Mouse (Mus musculus) natural killer cell, adult 2 months (primary cell): ENCODE data around the gene Ice1.

ENCODE experiments used
- DNase-seq, 2 experiments: peaks; one replicate each; pipeline ENCODE4 v3.0.0; 2022; ENCODE audit warnings: low spot score in 2 of 2

Ice1 gene

DNA sequence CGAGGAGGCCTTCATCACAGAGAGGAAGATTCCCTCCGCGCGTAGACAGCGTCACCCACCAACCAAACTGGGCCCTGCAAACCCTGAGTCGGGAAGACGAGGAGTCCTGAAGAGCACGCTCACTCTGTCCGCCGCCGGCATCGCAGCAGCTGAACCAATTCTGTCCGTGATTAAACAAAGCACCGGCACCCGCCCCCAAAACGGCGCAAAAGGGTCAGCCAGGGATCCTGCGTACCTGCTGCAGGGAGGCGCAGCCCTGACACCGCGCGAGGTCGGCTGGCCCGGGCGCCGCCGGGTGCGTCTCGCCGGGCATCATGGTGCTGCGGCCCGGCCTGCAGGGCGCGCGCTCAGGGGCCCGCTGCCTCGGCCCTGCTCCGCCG, at the start of gene Ice1:
TSS of gene Ice1 (minus strand) at position 353 of the 380 bp plus-strand sequence.
- no peak for DNase-seq

DNA sequence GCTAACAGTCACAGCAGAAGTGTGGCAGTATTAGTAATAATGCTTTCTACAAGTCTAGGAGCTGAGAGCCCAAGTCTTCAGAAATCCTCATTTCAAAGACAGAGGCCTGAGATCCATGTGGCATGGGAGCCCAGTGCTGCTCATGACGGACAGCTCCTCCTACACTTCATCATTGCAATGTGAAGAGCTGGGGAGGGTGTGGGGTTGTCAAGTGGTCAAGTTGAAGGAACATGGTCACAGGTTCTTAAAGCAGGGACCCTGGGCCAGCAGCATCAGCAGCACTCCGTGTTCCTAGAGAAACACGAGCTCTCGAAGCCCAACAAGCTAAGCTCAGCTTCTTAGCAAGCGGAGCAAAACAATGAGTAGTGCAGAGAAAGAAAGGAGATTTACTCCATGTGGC, 48.4 kb upstream of the Ice1 start:
- no peak for DNase-seq

DNA sequence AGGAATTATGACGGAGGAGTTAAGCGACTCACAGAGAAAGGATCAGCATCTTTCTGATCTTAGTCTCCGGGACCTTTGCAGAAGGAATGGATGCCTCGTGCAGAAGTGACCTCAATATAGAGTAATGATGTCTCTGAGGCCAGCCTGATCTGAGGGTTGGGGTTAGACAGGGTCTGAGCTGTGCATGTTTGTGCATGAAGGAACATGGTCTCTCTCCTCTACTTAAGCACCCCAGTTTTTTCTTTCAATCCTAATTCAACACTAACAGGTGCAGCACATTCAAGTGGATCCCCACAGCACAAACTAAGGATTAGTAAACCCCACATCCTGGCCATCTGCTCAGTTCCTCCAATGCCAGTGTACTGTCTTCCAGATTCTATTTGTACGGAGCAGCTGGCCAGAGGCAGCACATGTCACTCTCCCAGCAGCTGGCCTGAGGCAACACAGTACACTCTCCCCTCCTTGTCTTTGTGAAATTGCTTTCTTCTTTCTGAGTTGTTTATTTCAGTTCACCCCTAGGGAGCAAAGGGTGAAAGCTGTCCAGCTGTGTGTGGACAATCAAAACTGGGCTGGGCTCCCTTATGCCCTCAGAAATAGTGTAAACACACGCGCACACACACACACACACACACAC, 47.7 kb upstream of the Ice1 start:
- DNase-seq, result no peak

DNA sequence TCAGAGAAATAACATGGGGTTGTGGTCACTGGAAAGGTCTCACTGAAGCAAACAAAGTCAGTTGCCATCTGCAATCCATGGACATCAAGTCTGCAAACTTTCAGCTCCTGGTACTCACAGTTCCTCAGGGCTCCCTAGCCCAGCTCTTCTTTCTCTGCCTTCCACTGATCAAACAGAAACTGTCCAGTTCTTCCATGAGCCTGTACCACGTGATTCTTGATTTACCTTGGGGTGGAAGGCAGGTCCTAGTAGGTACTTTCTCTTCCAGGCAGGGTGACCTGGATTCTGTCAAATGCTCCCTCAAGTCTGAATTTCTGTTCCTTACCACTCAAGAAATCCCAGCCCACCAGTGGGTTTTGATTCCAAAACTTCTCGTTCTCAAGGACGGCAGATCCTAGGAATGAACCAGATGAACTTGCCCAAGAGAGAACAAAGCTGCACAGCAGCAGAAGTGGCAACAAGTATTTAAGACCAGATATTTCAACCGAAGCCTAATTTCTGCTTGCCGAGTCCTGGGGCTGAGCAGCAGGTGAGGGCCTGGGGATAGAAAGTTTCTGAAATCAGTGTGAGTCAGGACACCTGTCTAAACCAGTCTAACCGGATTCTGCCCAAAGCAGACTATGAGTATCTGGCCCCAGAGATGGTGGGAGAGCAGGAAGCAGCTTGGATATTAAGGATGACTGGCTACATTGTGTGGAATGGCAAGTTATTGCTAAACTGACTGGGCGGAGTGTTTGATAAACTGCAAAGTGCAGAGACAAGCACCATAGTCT, 44.2 kb upstream of the Ice1 start:
- no peak for DNase-seq

DNA sequence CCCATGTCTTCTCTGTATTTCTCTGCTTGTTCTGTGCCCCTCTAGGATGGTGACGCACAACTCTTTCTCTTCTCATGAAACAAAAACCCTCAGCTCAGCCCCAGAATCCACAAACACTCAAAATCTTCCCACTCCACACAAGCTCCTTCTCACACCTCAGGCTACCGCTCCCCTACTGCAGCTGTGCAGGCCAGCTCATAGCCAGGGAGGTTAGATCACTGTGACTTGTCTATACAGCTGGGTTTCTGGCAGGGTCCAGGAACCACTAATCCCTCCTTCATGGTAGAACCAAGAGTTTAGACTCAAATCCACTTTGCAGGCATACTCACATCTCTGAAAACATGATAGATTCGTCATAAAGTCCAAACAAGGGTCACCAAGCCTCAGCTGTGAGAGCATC, 42.9 kb upstream of the Ice1 start:
- no peak for DNase-seq

DNA sequence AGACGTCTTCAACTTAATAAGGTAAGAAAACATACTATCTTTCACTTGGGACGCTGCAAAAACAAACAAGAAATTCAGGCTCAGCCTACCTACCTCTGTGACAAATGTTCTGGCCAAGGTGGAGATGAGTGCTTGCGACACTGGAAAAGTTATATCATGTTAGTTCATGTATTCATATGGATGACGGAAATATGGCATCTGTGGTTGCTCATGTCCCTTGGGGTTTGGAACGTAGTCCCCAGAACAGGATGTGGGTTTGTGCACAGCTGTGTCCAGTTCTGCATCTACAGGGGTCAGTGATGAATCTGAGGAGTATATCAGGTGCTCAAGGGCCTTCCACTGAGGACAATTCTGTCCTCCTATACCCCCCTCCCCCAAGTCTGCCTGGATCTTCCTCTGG, 40.3 kb upstream of the Ice1 start:
- no peak for DNase-seq

DNA sequence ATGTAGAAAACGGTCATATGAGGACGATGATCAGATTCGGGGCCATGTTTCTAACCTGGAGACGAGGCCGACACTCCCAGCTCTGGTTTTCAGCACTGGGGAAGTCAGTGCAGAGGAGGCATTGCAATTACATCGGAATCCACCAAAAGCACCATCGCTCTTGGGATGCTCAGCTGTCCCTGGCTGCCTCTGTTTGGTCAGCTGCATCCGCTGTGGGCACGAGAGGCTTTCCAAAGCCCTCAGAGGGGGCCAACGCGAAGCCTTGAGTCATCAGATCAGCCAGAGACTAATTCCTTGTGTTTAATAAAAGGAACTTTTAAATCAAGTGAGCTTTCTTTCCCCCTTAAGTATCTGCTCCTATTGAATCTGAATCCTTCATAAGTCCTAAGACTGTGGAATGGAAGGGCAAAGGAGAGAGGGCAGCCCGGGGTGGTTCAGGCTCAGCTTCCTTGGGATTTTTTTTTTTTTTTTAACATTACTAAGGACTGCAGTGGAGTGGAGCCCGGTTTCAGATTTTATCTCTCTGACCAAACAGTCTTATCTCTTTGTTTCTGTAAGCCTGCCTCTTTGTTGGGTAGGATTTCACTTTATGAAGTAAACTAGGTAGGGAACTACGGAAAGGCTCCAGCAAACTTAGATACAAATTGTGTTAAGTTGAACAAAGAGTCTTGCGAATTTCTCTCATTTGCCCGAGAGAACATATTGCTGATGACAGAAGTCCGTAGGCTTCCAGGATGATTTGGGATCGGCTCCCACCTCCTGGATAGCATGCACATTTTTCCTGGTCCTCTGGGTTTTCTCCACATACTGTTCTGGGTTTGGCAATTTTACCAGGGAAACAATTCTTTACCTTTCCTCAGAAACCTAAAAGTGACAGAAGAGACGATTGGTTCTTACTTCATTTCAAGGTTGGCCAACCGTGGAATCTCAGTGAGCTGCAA, 39.1 kb upstream of the Ice1 start:
- DNase-seq, result no peak

DNA sequence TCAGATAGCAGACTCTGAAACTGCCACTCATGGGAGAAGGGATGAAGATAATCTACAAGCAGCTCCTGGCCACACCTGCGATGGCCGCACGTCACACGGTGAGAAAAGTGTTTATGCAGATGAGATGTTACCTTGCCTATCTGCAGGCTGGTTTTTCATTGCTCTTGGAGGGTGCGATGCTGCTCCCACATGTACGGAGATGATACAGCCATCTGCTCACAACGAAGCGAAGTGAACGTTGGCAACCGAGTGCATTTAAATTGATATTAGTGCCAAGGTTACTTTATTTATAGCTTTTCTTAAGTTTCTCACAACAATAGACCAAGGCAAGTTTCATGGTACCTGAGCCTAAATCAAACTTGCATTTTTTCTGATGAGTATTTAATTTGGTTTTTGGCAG, 37.6 kb upstream of the Ice1 start:
- no peak for DNase-seq

DNA sequence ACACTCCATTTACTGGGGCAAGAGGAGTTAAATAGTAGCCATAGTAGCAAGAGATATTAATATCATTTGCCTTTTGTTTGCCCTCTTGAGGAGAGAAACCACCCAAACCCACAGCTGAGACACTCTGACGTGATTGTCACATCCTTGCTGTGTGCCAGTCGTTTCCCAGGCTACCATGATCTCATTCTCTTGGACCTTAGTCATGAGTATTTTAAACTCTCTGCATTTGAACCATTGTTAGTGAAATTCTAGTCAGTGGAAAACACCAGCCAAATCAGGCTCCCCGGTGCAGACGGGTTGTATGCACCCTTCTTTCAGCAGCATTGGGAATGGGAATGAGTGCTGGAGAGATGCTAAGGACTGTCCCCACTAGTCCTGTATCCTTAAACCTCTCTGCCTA, 32.6 kb upstream of the Ice1 start:
- DNase-seq, result no peak

DNA sequence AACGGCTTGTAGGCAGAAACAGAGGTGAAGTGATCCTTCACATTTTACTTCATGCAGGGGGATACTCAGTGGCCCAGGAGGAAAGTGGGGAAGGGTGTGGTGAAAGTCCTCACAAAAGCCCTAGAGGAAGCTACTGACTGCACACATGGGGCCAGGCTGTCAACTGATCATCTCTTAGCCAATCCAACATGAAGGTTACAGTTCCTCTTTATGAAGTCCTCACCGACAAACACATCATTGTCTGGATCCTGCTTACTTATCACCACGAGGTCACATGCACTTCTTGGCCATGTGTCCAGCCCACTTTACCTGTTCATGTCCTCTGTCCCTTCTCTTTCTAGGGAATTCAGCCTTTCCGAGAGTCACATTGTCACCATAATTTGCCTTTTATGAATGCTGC, 22.3 kb upstream of the Ice1 start:
- no peak for DNase-seq

DNA sequence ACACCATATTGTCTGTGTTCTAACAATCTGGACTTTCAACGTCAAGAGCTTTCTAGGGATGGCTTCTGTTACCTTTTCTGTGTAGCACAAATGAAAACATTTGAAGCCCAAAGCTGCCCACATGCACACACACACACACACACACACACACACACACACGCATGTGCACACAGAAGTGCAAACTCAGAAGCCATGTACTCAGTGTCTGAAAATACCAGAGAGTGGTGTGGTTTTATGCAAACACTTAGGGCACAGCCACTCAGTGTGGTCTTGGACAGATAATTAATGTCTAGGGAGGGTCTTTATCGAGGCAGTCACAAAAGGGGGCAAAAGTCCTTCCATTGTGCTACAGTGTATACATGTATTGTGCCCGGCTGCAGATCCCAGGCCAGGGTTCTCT, 19.3 kb upstream of the Ice1 start:
- no peak for DNase-seq

DNA sequence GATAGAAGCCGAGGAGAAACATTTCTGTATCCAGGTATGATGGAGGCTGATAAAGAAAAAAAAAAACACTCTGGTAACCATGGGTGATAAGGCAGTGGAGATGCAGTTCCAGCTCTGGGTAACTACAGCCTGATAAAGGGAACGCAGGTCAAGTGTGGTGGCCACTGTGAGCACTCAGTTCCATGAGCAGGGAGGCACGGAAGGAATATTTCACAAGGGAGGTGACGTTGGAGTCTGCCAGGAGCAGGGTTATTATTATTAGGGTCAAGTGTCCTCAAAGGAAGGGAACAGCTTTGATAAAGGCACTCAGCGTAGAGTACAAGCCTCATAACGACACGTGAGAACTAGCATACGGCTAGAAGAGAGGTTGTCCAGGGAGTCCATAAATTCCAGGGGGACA, 18.9 kb upstream of the Ice1 start:
- DNase-seq, result no peak

DNA sequence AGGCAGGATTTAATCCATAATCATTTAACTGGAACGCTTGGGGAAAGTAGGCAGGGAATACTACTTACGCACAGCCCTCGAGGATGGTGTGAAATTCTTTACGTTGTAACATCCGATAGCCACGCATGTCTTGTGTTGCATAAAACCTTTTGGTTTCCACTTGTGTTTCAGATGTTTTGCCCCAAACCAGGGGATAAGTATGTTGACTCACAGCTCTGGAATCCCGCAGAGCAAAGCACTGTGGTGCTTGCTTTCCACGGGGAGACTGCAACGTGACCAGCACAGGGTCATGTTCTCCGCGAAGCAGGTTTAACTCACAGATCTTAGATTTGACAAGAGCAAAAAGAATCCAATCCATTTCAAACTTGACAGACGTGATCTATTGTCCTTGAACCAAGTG, 18.1 kb upstream of the Ice1 start:
- no peak for DNase-seq

DNA sequence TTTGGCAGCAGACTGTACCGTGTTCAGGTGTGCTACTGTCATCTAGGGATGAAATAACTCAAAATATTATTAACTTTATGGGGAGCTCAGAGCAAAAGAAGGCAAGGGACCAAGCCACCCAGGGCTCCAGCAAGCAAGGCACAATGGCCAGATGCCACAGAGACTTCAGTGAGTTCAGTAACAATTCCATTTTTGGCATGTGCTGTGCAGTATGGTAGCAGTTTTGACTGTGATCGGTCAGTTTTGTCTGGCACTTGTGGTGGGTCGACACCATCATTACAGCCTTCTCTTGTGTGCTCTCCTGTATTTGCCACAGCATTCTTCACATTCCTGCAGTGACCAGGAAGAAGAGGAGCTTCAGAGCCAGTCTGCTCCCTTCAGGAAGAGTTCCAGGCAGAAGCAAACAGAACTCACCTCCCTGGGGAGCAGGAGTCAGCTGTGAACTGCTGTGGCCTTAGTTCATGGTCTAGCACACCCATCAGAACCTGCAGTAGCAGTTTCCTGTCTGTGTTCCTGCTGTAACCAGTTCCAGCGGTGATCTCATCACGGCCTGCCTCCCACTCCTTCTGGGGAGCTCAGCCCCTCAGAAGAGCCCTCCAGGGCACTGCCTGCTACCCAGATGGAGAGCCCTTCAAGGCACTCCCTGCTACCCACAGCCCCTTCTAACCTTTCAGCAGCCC, 16.8 kb upstream of the Ice1 start:
- DNase-seq, result no peak

DNA sequence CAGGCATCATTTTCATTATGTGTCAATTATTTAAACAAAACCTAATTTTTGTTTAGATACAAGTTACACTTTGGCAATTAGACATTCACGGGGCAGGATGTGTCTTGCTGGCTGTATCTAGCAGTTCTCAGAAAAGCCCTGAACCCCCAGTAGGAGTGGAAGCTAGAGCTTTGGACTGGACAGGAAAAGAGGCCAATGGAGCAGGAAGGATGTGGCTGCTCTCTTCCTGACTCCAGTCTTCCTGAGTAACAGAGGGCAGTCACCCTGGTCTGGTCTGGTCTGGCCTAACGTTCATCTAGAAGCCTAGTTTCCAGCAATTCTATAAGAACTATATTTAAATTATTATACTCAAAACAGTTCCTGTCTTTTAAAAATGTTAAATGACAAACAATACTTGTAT, 16.0 kb upstream of the Ice1 start:
- DNase-seq, result no peak

DNA sequence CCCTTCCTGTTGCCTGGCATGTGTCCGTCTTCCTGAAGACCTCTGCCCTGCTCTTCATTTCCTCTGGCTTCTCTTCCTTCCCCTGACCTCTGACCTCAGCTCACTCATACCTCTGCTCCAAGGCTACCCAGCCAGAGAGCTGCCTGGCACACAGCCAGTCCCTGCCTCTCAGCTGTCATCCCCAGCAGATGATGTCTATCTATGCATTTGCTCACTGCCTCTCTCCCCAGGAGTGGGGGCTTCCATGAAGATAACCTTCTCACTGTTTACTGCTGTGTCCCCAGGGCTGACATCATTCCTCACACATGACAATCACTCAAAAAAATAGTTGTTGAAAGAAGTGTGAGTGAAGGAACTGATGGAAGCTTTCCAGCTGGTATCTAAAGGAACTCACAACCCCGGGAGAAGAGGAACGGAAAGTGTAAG, 12.6 kb upstream of the Ice1 start:
- no peak for DNase-seq

DNA sequence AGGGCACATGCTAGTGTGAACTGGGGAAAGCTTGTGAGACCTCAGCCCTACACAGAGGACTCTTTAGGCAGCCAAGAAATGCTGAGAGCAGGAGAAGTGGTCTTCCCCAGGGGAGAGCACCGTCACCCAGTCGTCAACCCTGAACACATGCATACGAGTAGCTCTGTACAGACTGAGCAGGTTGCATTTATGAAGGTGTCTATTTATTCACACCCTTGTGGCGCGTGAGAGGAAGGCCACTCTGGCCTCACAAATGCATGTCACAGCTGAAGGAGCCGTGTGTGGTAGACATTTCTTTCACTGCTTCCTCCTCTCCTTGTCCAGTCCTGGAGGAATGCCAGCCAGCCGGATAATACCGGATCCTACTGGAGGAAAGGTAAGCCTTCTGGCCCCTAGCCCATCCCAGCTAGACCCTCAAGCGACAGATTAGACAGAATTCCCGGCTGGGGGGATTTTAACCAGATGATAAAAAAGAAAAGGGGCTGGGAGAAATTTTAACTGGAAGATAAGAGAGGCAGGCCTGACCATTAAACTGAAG, 8.6 kb upstream of the Ice1 start:
- no peak for DNase-seq

DNA sequence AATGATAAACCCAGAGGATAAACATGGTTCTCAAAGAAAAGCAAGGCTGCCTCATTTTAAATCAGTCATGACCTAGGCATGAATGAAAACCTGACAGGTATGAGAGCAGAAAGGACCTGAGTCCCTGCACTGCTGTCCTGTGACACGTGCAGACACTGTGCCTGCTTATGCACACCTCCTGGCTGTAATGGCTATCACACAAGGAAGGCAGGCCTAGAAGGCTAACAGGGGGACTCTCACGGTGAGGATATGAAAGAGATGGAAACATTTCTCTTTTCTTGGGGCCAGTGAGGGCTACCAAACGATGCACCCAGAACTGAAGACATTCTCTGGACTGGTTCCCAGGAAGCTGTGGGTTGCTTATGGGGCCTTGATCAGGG, 6.6 kb upstream of the Ice1 start:
- no peak for DNase-seq

DNA sequence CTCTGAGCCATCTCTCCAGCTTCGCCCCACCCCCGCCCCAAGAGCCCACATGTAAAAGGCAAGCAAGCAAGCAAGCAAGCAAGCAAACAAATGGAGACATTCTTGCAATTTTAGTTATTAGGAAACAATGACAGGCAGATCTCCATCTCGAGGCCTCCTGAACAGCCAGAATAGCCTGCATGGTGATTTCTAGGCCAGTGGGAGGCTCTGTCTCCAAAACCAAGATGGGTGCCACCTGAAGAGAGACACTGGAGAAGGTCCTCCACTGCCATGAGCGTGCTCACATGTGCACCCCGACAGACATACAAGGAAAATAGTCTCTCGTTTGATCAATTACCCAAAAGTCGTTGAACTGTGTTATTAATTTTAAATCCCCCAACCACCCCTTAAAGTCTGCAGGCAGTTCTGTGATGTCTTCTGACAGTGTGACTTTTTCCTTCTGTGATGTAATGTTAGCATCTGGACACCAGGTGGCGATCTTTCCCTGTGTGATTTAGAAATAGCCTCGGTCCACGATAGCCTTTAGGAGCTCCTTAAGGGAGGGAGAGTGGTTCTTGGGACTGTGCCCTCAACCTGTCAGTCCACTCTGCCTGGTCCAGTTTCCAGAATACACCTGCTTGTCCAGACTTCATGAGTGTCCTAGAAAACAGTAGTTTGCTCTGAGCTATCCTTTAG, 6.1 kb upstream of the Ice1 start:
- peak; percentile 29 to 47 for DNase-seq

DNA sequence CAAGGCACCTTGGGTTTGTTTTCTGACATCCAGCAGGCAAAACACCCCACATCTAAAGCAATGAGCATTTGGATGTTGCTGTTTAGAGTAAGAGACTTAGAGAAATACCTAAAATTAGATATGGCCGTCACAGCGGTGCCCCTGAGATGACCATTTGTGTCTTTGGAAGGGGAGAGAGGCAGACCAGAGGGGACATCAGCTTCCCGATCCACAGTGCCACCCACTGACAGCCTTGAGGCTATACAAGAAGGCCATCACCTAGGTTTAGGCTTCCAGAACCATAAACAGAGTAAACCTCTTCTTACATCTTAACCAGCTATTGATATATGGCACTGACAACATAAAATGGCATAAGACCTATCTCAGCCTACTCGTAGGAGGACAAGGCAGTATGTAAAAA, 4.5 kb upstream of the Ice1 start:
- no peak for DNase-seq

DNA sequence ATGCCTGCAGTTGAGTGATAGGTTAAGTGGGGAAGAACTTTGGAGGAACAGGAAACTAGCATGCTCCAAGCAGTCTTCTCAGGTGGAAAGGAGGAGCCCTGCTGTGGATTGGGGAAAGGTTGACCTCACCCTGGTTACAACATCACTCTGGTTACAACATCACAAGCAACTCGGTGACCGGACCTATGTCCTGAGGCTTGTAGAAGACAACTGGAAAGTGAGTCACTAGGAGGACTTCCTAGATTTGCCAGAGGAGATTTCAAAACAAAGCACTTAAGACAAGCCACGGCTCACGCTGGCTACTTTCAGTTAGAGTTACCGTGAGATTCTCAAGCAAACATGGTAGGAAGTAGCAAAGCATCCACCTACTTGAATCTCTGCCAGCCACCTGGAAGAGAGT, 3.9 kb upstream of the Ice1 start:
- DNase-seq, result no peak
